Mouse (Mus musculus) lung, postnatal 0 days (tissue): ENCODE data around the gene Trim41.

Experiments
- CTCF ChIP-seq: IDR thresholded peaks from 2 replicates; pipeline ENCODE4 v1.5.1; 2016; ENCODE audit warnings: antibody characterized with exemption, mild to moderate bottlenecking
- EP300 ChIP-seq: IDR thresholded peaks from 2 replicates; pipeline ENCODE4 v1.6.1; 2016; ENCODE audit warnings: antibody characterized with exemption, mild to moderate bottlenecking, control low read depth

DNA sequence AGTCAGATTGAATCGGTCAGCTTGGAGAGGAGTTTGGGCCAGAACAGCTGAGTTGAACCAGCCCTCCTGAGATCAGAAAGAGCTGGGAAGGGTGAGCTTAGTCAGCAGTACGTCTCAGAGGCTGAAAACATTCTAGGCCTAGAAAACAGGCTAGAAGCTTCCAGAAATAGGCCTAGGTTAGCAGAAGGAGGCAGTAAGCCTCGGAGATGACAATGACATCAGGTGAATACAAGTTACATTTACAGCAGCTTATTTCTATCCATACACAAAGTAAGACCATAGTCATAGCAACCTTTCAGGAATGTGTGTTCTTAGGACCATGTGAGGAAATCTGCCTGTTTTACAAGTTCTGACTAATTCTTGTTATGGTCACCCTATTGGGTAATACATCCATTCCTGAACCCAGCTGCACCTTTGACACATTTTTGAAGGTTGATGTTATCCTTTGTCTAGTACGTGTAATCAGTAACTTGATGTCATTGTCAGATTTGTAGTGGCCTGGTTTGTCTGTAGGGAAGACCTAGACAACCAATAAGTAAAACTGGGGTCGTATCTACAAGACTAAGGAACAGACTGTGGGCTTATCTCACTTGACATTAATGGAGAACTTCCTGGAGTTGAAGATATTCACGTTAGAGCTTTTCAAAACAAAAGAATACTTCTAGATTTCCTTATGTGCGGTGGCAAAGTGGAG lies 2.6 kb upstream of the Trim41 start:
- TF ChIP-seq CTCF (no peak), EP300 (no peak)
